Mouse (Mus musculus): ENCODE measurements around the gene Myo9a. TPM values are rescaled to one million over a fixed set of nuclear protein-coding genes. Genes with fewer than 3 reads are reported as not detected.
"Not testable (repeated sequence)": the region's sequence is repeated elsewhere in the genome, so short reads cannot be mapped to it uniquely, and the experiment has no call there.

The Myo9a gene
- total RNA-seq, 4 experiments from 2014 or later: 13.4 to 26.5 (median 16.8) TPM

- no peak for DNase-seq
These were observed 200.5 kb downstream of the Myo9a start for GRCm38 (mm10) chr9:59951001-59951750.

- no peak for DNase-seq
These were observed 201.2 kb downstream of the Myo9a start for GRCm38 (mm10) chr9:59951943-59952342.

- peak; percentile 75 for DNase-seq
These were observed 201.9 kb downstream of the Myo9a start for GRCm38 (mm10) chr9:59952515-59953070.

- no peak for DNase-seq
These were observed 202.9 kb downstream of the Myo9a start for GRCm38 (mm10) chr9:59953556-59953955.

GRCm38 (mm10) chr9:59955199-59955598, 204.5 kb downstream of the Myo9a start:
- no peak for DNase-seq

- no peak for DNase-seq
These were observed 205.0 kb downstream of the Myo9a start for GRCm38 (mm10) chr9:59955692-59956091.

GRCm38 (mm10) chr9:59956496-59956895, 205.8 kb downstream of the Myo9a start:
- DNase-seq: no peak

- DNase-seq: not testable (repeated sequence)
These were observed 207.4 kb downstream of the Myo9a start for GRCm38 (mm10) chr9:59958115-59958514.

GRCm38 (mm10) chr9:59959276-59959675, 208.6 kb downstream of the Myo9a start:
- DNase-seq: peak; percentile 87

GRCm38 (mm10) chr9:59960559-59960958, 209.9 kb downstream of the Myo9a start, which contains the start of gene Nr2e3:
Gene Nr2e3 (minus strand): TSS chr9:59960659.
- DNase-seq: no peak

GRCm38 (mm10) chr9:59961201-59961955, 210.7 kb downstream of the Myo9a start:
- no peak for DNase-seq

GRCm38 (mm10) chr9:59964367-59964766, 213.7 kb downstream of the Myo9a start:
- DNase-seq: no peak

GRCm38 (mm10) chr9:59965046-59965445, 214.3 kb downstream of the Myo9a start:
- no peak for DNase-seq

- no peak for DNase-seq
These were observed 218.7 kb downstream of the Myo9a start for GRCm38 (mm10) chr9:59969383-59969782.

- DNase-seq: no peak
These were observed 220.6 kb downstream of the Myo9a start for GRCm38 (mm10) chr9:59971263-59971662.

Other genes with a start within 250 kb of the Myo9a start
- 100 to 1,000 TPM; 125 to 176 (median 142) TPM for gene Hexa, start 211.4 kb upstream of the Myo9a start, total RNA-seq (2022)
- 1 to 10 TPM; 1.5 to 3.9 (median 3.5) TPM for gene Tmem202, start 211.0 kb upstream of the Myo9a start, total RNA-seq (2022)
- gene Celf6, start 173.0 kb upstream of the Myo9a start, total RNA-seq (2022): 10 to 100 TPM in 2 of 4 experiments, 1 to 10 TPM in 2; 5.8 to 16.0 (median 9.7) TPM
- gene Parp6, start 133.6 kb upstream of the Myo9a start, total RNA-seq (2022): 10 to 100 TPM; 25.3 to 39.9 (median 33.0) TPM
- 100 to 1,000 TPM; 565 to 846 (median 715) TPM for gene Pkm, start 94.5 kb upstream of the Myo9a start, total RNA-seq (2022)
- under 1 TPM in 3 of 4 experiments, not detected in 1; 0.07 to 0.20 (median 0.11) TPM for gene Gramd2, start 70.8 kb upstream of the Myo9a start, total RNA-seq (2022)
- 10 to 100 TPM in 3 of 4 experiments, 1 to 10 TPM in 1; 9.8 to 16.5 (median 11.5) TPM for gene Senp8, start 186 bp upstream of the Myo9a start, total RNA-seq (2022)
- gene Nr2e3, start 209.8 kb downstream of the Myo9a start, total RNA-seq (2022): not detected

Measured in adrenal gland, adult 8-10 months (tissue).